Mouse (Mus musculus) spleen, adult 2 months (tissue): ENCODE measurements around the gene Nxn.

Experiments
- CTCF ChIP-seq: fragments of 200-500 bp; IDR thresholded peaks from 2 replicates; pipeline ENCODE4 v1.5.1; 2011; ENCODE audit warnings: mild to moderate bottlenecking, inconsistent platforms; ENCODE audit not compliant: insufficient read depth, insufficient read length, insufficient replicate concordance; ENCODE audit errors: extremely low read depth
- POLR2A ChIP-seq: fragments of 200-500 bp; IDR thresholded peaks from 2 replicates; pipeline ENCODE4 v1.6.1; 2011; ENCODE audit warnings: low read depth, low read length, inconsistent platforms

DNA sequence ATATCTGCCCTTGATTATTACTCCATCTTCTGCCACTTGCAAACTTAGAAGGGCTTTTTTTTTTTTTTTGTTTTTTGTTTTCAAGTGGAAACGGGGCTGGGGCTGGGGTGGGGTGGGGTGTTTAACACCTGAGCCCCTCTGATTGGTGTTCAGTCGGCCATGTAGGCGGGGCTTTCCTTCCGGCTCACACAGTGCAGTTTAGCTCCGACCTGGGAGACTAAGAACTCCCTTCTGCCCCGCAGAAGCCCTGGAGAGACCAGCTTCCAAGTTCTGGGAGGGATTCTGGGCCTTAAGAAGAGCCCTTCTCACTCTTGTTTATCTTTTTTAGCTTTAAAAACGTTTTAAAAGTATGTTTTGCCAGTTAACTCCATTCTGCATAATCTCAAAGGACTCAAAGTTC lies 61.2 kb downstream of the Nxn start:
- TF ChIP-seq POLR2A (no peak), CTCF (no peak)
